Mouse (Mus musculus): ENCODE measurements around the gene Teddm1a. TPM values are rescaled to one million over a fixed set of nuclear protein-coding genes. Genes with fewer than 3 reads are reported as not detected.
"Not testable (repeated sequence)": the region's sequence is repeated elsewhere in the genome, so short reads cannot be mapped to it uniquely, and the experiment has no call there.

The Teddm1a gene
- total RNA-seq (2021), result not detected
- long read RNA-seq, experiment 1, result 0 reads
- long read RNA-seq, experiment 2, result 0 reads

DNA sequence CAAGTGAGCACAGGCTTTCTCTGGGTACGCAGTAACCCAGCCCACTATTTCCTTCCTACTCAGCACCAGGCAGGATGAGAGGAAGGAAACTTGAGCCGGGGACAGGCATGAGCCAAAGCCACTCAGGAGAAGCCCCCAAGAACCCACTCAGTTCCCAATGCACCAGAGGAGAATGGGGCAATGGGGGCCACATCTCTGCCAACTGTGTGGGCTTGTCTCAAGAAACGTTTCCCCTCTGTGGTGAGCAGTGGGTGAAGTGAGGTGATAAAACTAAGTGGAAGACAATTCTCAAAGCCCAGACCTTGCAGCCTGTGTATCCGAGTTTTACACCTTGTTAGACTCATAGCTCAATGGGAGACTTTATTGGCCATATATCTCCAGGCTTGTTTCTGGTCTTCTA, at the start of gene Teddm1a:
Teddm1a (plus strand) TSS at position 301 of the 400 bp plus-strand sequence.
- DNase-seq (ENCODE audit: low spot score in 2 of 2), result no peak

DNA sequence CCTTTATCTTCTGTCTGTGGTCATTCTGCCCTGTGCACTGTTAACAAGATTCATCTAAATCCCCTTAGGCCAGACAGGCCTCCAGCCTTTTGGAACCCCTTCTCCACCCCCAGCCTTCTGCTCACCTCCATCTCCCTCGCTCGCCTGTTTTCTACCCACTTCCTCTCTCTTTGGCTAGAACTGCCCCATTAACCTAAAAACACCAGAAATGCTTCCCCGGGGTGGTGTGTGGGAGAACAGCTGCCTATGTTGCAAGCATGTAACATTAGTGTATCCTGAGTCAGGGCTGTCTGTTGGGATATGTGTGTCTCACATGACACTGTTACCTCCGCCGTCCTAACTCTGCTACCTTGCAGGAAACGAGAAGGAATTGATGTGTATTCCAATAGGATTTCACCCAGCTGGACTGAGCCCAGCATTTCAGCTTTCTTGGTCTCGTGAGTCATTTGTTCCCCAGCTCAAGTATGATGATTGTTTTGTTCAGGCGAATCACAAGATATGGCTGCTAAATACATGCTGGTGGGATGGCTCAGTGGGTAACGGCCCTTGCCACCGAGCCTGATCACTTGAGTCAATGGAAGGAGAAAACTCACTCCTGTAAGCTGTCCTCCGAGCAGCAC, 49.3 kb upstream of the Teddm1a start:
- peak; percentile 9 to 12 for DNase-seq (ENCODE audit: low spot score in 2 of 2)

DNA sequence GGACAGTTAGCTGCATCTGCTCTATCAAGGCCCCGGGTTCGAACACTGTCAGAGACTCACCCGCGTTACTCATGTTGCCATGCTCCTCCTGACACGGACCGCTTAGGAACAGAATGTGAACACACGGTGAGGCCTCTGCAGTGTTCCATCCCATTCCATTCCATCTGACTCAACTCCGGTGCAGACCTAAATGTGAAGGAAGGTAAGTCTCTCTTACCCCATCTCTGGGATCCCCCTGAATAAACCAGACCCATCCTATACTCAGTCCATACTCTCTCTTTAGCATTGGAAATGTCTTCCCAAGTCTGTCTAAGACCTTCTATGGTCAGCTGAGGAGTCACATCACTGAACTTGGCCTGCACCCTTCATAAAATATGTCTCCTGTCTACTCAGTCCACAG, 47.5 kb upstream of the Teddm1a start, which contains the start of gene Rgsl1:
Rgsl1 (minus strand) TSS at position 101 of the 400 bp plus-strand sequence.
- DNase-seq (ENCODE audit: low spot score in 2 of 2), result no peak

DNA sequence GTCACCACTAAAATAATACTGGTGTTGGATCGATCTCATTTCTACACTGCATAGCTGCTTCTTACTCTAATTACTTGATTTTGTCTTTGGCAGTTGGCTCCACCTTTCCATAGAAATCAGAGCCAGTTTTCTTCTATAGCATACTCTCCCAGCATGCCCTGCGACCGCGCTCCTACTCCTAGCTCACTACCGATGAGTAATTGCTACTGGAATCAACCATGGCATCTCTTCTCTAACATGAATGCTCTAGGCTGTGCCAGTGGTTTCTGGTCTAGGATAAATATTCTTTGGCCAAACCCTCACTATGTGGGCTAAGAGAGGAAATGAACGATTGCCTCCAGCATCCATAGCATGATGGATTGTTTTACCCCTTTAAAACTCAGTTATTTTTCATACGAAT, 45.1 kb upstream of the Teddm1a start:
- DNase-seq (ENCODE audit: low spot score in 2 of 2), result no peak

DNA sequence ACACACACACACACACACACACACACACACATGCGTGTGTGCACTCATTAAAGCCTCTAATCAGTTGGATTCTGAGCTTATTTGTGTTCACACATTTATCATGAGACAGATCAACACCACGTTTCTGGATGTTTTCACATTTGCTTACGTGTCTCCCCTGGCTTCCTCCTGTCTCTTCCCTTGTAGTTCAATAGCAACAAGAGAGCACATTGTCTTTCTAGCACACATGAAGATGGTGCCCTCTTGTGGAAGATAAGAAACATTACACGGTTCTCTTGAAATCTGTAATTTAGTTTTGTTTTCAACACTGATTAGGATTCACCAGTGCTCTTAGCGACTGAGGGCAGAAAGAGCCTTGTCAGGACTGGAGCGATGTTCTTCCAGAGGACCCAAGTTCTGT, 44.7 kb upstream of the Teddm1a start:
- DNase-seq (ENCODE audit: low spot score in 2 of 2), result no peak

DNA sequence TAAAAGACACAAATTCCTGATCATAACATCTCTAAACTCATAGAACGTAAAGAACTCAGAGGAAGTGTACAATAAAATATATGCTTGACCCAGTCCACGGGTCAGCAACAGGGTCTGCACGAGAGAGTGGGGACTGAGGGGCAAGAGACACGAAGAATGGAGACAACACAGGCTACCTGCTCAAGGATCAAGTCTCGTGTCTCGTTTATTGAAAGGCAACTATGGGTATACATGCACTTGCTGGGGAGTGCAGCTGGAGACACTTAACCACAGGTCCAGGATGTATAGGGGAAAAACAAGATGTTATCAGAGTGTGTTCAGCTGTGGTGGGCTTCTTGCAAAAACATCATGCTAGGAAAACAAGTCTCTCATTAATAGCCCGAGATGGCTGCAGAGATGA, 38.8 kb upstream of the Teddm1a start:
- not testable (repeated sequence) for DNase-seq (ENCODE audit: low spot score in 2 of 2)

DNA sequence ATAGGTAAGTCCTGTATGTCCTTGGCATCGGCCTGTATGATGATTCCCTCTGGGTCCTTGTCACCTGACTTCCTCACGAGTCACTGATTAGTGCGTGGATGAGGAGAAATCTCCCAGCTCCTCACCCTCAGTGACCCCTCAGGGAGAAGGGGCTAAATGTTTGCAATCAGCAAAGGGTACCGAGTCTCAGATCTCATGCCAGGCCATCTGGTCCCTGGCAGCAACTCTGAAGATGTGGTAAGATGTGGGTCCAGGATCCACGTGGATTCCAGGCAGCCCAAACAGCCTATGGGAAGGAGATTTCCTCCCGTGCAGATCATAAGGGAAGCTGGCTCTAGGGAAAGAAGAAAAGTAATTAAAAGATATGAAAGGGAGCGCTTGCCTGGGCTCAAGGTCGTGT, 35.6 kb upstream of the Teddm1a start:
- DNase-seq (ENCODE audit: low spot score in 2 of 2), result no peak

DNA sequence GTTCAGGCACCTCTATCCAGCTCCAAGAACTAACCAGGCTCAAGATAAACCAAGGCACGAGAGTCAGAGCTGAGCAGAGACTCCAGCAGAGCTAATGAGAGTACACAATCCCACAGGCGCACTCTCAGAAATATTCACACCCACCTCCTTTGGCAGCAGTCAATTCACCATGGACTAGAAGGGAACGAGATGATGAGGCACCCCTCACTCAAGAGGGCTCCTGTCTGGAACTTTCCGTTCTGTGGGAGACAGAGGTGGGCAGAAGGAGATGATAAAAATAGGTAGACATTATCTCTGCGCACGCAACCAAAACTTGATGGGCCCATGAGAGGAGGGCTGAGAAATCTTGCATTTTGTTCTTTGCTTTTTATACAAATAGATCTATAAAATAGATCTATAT, 17.5 kb upstream of the Teddm1a start, which contains the start of gene Teddm1b:
Teddm1b (plus strand) TSS at position 301 of the 400 bp plus-strand sequence.
- no peak for DNase-seq (ENCODE audit: low spot score in 2 of 2)

DNA sequence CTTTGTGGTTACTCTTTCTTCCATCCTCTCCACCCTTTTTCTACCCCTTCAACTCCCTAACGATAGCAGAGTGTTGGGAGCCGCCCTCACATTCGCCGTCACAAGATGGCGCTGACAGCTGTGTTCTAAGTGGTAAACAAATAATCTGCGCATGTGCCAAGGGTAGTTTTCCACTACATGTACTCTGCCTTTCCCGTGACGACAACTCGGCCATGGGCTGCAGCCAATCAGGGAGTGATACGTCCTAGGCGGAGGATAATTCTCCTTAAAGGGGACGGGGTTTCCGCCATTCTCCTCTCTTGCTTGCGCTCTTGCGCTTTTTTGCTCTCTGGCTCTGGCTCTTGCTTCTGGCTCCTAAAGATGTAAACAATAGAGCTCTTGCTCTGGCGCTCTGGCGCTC, 11.2 kb upstream of the Teddm1a start:
- DNase-seq (ENCODE audit: low spot score in 2 of 2), result not testable (repeated sequence)

DNA sequence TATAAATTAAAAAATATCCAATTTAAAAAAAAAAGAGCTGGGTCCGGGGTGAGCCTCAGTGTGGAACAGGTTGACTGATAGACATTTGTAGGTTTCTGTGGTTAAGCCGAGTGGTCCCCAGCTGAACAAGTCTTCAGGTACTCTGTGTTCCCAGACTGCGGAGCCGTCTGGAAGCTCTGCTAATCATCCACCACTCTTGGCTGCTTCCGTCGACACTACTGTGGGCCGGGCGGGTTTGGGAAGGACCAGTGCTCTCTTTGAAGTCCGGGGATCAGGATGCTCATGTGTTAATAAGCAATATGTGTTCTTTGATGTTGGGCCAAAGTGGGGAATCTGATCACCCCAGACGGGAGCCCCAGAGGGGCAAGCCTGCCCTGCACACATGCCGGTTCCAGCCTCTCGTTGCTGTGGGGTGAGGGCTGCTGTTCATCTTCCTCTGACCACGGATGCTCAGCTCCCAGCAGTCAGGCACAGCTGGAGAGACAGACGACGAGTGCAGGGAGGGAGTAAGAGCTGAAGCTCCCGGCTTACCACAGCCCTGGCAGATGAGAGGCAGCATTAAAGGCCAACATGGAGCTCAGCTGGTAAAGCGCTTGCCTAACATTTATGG, 5.4 kb upstream of the Teddm1a start:
- no peak for DNase-seq (ENCODE audit: low spot score in 2 of 2)

DNA sequence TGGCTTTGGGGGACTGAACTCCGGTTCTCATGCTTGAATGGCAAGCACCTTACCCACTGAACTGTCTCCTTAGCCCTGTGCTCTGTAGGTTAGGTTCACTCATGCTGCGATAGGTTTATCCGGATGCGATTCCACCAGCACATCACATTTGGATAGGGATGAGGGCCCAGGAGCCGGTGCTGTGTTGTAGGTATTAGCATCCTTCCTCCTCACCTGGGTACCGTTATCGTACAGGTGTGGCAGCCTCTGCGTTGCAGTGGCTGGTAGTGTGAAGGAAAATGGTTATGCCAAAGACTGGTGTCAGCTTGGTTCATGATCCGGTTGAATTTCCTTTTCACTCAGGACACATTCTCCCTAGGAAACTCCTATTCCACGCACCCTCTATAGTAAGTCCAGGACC, 1.4 kb upstream of the Teddm1a start:
- no peak for DNase-seq (ENCODE audit: low spot score in 2 of 2)

DNA sequence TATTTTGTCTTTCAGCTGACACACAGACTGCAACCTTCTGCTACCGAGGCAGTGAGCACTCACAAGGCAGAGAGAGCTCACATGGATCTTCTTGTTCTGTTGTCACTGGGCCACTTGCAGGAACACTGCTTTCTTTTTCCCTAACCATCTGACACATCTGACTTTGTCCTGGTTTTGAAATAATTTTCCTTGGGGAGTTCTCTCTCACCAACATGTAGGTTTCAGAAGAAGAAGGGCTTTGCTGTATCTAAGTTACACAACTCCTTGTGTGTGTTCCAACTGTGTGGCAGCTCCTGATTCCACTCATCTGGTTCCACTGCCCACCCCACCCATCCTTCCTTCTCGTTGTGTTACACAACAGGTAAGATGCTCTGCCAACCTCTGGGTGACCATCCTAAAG, 2.2 kb downstream of the Teddm1a start:
- DNase-seq (ENCODE audit: low spot score in 2 of 2), result no peak

DNA sequence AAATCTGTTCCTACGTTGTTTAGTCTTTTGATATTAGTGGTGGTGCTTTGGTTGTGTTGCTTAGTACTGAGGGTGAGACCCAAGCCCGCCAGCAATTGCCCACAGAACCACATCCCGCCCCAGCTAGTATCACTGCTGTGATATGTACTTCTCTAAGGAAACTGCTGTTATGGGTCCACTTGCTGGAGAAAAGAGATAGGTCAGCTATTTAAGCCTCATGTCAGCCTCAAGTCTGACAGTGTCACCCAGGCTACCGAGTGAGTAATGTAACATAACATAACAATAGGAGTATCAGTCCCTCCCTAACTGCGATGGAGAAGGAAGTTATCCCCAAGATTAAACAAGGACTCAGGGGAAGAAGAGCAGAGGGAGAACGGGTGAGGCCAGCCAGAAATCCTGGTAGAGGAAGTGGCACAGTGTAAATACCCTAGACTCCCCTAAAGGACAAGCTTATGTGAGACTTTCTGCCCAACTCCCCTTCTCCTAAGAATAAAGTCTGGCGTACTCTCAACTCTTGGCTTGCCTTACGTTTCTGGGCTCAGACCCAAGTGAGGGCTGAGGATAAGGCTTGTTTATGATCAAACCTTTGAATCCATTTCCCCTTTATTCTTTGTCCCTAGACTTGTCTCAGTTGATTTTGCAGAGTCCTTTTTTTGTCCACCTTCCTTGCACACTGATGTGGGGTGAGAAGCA, 2.8 kb downstream of the Teddm1a start:
- no peak for DNase-seq (ENCODE audit: low spot score in 2 of 2)

DNA sequence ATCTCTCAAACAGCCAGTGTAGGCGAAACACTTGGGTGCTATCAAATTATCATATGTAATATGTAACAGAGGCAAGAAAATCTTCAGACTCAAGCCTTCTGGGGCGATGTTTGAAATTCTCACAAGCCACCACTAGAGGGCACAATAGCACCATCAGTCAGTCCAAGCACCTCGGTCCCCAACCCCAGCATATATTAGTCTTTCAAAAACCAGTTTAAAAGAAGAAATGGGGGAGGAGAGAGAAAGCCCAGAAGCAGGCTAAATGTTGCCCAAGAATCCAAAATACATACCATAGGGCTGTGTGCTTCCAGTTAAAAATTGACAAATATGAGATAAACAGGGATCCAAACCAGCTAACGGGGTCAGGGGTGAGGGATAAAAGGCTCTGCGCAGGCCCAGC, 3.4 kb downstream of the Teddm1a start:
- DNase-seq (ENCODE audit: low spot score in 2 of 2), result peak; percentile 78 to 82

DNA sequence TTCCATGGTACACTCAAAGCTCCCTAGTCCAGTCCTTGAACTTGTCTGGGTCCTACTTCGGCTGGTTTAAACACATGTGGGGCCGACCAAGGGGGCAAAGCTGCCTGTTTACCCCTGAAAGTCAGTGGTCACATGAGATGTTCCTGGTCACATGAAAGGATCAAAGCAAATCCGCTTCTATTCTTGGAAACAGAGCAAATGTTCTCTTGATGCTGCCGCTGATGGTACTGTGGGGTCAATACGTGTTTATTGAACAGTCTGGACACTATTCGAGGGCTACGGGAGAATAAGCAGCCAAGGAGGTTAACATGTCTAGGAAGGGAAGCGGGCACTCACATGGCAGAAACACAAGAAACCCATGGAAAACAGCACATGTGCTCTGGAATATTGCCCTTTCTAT, 5.7 kb downstream of the Teddm1a start:
- no peak for DNase-seq (ENCODE audit: low spot score in 2 of 2)

DNA sequence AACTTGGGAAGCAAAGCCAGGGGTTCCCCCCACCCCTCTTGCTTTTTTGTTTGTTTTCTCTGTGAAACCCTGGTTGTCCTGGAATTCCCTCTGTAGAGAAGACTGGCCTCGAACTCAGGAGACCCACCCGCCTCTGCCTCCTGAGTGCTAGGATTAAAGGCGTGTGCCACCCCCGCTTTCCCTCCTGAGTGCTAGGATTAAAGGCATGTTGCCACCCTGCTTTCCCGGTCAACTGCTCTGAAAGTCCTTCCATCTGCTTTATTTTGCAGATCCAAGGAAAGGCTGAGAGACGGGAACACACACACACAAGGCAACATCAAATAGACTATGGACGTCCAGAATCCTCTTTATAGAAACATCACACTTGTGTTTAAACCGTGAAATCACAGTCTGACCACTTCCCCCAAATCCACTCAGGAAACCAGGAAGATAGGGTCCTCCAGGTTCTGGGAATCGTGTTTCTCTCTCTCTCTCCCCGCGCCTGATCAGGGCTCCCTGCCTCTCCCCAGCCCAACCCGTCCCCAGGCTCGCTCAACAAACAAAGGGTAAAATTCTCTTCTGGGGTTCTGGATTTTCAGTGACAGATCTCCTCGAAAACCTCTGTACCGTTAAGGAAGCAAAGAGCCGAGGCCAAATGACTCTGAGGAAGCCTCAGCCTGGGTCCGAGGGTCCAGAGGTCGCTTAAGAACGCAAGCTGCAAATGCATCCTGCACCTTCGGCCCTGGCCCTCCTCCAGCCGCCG, 7.6 kb downstream of the Teddm1a start:
- DNase-seq (ENCODE audit: low spot score in 2 of 2), result no peak

DNA sequence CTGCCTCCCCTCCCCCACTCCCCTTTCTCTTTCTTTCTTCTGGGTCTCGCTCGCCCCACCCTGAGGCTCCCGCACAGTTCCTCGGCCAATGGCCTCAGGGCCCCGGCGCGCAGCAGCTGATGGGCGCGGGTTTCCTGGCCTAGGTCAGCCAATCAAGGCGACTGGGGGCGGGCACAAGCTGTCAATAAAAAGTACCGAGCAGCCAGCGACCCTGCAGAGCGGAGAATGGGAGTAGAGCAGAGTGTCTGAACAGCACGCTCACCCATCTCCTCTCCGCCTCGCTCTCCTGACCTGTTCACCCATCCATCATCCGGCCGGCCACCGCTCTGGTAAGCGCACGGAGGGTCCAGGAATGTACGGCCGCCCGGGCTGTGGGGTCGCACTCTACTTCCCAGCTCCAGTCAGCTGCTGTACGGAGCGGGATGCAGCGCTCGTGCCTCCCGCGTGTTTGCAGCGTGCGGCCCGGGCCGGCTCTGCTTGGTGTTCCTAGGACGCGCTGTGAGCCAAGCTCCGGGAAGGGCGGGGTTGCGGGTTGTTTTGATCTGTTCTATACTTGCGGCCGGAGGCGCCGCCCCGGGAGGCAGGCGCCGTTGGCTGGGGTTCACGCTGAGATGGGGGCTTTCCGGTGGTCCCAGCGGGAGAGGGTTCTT, 8.3 kb downstream of the Teddm1a start, which contains the start of the genes Glul and Teddm2:
Glul (plus strand) TSS at position 214 of the 650 bp plus-strand sequence.
Teddm2 (minus strand) TSS at position 498 of the 650 bp plus-strand sequence.
- DNase-seq (ENCODE audit: low spot score in 2 of 2), result peak; percentile 86 to 92

DNA sequence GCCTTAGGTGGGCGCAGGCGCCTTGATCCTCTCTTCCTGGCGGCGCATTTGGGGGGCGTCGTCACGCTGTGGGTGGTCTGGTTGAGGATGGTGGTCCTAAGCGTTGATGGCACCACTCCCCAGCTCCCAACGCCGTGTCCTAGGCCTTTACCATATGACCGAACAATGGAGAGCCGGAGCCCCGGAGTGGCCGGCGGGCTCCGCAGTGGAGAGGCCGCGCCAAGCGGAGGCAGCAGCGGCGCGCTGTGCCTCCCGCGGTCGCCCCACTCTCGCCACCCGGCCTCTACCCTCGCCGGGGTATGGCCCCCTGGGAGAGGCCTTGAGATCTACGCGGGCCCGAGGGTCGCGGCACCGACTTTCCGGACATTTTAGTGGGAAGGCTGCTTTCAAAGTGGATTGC, 8.8 kb downstream of the Teddm1a start:
- no peak for DNase-seq (ENCODE audit: low spot score in 2 of 2)

DNA sequence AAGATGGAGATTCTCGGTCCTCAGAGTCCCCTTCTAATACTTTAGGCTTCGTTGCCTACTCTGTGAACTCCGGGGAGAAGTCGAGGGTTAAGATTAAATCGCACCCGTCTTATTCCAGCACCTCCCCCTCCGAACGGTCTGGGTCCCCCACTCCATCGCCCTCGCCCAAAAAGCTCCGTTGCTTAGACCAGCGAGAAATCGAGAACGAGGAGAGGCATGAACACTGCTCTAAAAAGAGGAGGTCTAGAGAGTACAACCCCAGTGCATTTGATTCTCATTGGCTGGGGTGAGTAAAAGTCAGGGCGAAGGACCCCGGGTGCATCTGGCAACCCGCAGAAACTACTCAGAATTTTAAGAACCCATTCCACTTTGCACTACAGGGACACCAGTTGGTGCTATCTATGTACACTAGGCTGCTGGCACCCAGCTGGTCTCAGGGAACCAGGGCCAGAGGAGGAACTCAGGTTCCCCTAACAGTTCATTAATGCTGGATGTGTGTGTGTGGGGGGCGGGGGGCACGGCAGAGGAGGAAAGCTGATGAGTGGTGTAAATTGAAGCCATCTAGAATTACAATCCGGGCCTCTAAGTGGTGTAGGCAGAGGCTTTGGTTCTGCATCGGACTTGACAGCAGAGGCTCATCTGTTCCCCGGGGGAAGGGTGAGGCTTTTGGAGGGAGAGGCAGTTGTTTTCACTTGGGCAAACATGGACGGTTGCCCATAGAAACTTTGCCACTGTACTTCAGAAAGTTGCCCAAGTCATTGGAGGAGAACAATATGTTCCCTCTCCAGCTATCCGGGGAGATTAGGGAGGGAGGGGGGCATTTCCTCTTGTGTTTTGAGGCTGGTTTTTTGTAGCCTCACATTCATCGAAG, 9.6 kb downstream of the Teddm1a start:
- no peak for DNase-seq (ENCODE audit: low spot score in 2 of 2)

DNA sequence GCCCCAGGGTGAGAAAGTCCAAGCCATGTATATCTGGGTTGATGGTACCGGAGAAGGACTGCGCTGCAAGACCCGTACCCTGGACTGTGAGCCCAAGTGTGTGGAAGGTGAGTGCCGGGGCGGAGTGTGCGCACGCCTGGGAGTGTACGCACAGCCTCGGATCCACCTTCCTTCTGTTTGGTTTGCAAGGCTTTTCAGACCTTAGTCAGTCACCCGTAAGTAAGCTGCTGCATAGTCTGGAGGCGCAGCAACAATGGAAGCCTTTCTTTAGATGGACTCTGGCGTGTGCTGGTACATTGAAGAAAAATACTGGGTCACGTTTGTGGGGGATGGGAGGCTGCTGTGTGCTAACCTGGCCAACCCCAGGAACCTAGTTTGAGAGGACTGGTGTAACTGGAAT, 11.5 kb downstream of the Teddm1a start:
- no peak for DNase-seq (ENCODE audit: low spot score in 2 of 2)

Data from left cerebral cortex, adult 18-20 months (tissue).